Mouse (Mus musculus): ENCODE results near the gene Gm17606.

The Gm17606 gene

GRCm38 (mm10) chr14:54664477-54665222 is 23.9 kb downstream of the Gm17606 start:
- ATAC-seq (ENCODE audit: low TSS enrichment): peak; percentile 94

DNA sequence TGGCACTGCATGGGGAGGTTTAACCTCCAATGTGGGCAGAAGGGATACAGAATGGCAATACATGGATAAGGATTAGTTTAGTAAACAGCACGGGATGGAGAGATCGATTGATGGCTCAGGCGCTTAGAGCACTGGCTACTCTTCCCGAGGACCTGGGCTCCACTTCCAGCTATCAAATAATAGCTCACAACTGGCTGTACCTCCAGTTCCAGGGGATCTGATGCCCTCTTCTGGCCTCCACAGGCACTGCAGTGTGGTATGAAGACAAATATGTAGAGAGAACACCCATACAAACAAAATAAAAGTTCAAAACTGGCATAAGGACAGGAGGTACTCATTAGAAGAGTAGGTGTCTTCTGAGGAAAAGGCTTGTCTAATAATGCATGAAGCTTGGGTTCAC is 28.6 kb downstream of the Gm17606 start:
- no peak for ATAC-seq (ENCODE audit: low TSS enrichment)

- no peak for ATAC-seq (ENCODE audit: low TSS enrichment)
Observed at GRCm38 (mm10) chr14:54674317-54674716, 33.6 kb downstream of the Gm17606 start.

DNA sequence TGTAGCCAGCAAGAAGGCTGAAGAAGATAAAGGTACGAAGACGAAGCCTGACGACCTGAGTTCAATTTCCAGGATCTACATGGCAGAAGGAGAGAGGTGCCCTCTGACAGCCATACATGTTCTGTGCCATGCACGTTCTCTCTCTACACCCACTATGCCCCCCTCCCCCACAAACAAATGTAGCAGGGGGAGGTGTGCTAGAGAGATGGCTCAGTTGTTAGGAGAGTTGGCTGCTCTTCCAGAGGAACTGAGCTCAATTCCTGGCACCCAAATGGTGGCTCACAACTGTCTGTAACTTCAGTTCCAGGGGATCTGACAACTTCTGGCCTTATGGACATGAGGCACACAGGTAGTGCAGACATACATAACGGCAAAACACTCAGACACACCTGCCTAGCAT is 35.5 kb downstream of the Gm17606 start:
- ATAC-seq (ENCODE audit: low TSS enrichment): 0 out of 2 replicates have a peak, but pooled peaks have one; percentile 47

- ATAC-seq (ENCODE audit: low TSS enrichment): no peak
Observed at GRCm38 (mm10) chr14:54678657-54679304, 38.0 kb downstream of the Gm17606 start.

DNA sequence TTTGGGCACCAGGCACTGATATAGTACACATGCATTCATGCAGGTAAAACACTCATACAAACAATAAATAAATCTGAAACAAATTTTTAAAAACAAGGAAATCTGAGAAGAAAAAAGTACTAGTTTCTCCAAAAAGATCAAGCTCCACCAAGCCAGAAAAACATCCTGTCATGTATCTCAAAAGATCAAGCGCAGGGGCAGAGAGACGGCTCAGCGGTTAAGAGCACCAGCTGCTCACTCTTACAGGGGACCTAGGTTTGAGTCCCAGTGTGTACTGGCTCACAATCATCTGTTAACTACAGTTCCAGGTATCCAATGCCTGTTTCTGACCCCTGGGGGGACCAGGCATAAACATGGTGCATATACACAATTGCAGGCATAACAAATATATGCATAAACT is 41.6 kb downstream of the Gm17606 start:
- no peak for ATAC-seq (ENCODE audit: low TSS enrichment)

DNA sequence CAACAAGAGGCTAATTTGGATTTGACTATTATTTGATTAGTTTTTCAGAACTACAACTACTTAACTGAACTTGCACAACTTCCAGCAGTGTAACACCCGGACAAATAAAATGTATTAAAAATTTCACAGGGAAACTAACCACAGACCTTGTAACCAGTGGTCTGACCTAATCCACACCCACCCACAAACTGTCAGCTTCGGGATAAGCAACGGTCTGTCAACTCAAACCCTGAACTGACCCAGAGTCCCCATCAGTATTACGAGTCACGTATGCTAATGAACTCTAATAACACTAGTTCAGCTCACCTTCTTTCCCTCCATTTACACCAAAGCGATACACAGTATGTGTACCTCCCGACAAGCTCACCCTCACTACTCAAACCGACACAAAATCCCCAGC is 44.7 kb downstream of the Gm17606 start:
- no peak for ATAC-seq (ENCODE audit: low TSS enrichment)

DNA sequence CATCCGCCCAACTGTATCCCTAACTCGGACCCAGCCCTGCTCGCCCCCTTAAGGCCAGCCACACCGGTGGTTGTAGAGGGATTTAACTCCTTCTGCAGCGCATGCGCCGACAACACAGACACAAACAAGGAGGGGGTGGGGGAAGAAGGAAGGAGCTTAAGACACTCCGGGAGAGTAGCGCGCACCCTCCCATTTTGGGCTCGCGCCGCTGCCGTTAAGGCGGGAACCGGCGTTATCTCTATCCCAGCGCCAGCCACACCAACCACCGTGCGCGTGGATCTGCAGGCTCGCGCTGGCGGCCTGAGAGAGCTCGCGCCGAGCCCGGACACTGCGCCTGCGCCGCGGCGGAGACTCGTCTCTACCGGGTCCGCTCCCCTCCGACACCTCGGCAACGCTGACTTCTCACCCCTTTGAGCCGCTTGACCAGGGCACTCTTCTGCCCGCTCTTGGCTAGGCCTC is 45.3 kb downstream of the Gm17606 start, which contains the start of gene 1700123O20Rik:
Gene 1700123O20Rik (plus strand): TSS at position 154 of the 459 bp plus-strand sequence.
- peak; percentile 77 for ATAC-seq (ENCODE audit: low TSS enrichment)

GRCm38 (mm10) chr14:54686522-54687143 is 45.9 kb downstream of the Gm17606 start, which contains the start of gene Acin1:
Gene Acin1, minus strand, starts transcription at chr14:54686931.
- peak; percentile 87 for ATAC-seq (ENCODE audit: low TSS enrichment)

DNA sequence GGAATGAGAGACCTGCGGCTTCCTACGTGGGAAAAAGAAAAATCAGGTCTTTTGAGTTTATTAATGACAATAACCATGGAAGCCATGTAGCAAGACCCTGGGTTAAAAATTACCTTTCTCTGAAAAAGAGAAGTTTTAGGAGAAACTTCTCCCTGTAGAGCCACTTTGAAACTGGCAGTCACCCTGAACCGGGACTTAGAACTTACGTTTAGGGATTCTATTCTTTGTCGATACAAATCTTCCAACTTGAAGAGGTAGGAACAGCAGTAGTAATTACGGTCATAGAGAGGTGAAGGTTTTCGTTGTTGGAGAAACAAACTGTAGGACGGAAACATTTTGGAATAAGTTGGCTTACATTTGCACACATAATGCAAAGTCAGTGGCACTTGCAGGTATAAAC is 46.5 kb downstream of the Gm17606 start:
- no peak for ATAC-seq (ENCODE audit: low TSS enrichment)

DNA sequence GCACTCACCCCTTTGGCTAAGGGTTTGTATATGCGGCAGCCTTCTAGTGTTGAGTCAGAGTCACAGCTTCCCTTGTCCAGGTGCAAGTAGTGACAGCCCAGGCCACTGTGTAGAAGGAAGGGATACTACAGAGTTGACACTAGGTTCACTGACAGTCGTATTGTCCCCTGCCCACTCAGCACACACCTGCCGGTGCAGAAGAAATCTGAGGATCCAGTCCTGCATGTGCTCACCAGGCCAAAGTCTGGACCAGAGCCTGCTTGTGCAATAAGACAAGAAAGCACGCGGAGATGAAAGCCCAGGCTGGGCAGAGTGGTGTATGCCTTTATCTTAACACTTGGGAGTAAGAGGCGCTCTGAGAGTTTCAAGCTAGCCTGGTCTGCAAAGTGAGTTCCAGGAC is 54.3 kb downstream of the Gm17606 start:
- ATAC-seq (ENCODE audit: low TSS enrichment): no peak

- no peak for ATAC-seq (ENCODE audit: low TSS enrichment)
Observed at GRCm38 (mm10) chr14:54696752-54697151, 56.0 kb downstream of the Gm17606 start.
